Mouse (Mus musculus) embryonic fibroblast, embryonic 13.5 days (primary cell): Measurements from ENCODE around the gene Slc25a21.

ENCODE experiments used
- CTCF ChIP-seq: IDR thresholded peaks from 2 replicates; pipeline ENCODE4 v1.5.1; 2011; ENCODE audit warnings: mild to moderate bottlenecking, control low read depth, low read length, moderate library complexity, borderline replicate concordance; ENCODE audit not compliant: insufficient read depth
- POLR2A ChIP-seq: IDR thresholded peaks from 2 replicates; pipeline ENCODE4 v1.6.1; 2011; ENCODE audit warnings: low read depth, mild to moderate bottlenecking, control low read depth, low read length, moderate library complexity

- no peak for TF ChIP-seq CTCF
- no peak for TF ChIP-seq POLR2A
These were observed 333.3 kb downstream of the Slc25a21 start for GRCm38 (mm10) chr12:56863873-56864562.
